Mouse (Mus musculus) kidney, adult 11 months (tissue): ENCODE measurements around the gene Mboat2.

Source experiments
- DNase-seq: peaks from one replicate; pipeline ENCODE4 v3.0.0; 2022

Mboat2 gene

GRCm38 (mm10) chr12:24955137-24955536, 124.5 kb downstream of the Mboat2 start:
- DNase-seq, result no peak

- DNase-seq, result no peak
Measured at GRCm38 (mm10) chr12:24958526-24958925, 127.8 kb downstream of the Mboat2 start.

- peak; percentile 33 for DNase-seq
Measured at GRCm38 (mm10) chr12:24961821-24962220, 131.1 kb downstream of the Mboat2 start.

- DNase-seq, result peak; percentile 91
Measured at GRCm38 (mm10) chr12:24962362-24962967, 131.8 kb downstream of the Mboat2 start.

GRCm38 (mm10) chr12:24963393-24964022, 132.8 kb downstream of the Mboat2 start:
- peak; percentile 58 for DNase-seq

GRCm38 (mm10) chr12:24965406-24965805, 134.7 kb downstream of the Mboat2 start:
- no peak for DNase-seq

GRCm38 (mm10) chr12:24966046-24966445, 135.4 kb downstream of the Mboat2 start:
- DNase-seq, result no peak

- DNase-seq, result no peak
Measured at GRCm38 (mm10) chr12:24971490-24972200, 141.0 kb downstream of the Mboat2 start.

- DNase-seq, result no peak
Measured at GRCm38 (mm10) chr12:24972371-24973350, 142.0 kb downstream of the Mboat2 start.

- peak; percentile 68 for DNase-seq
Measured at GRCm38 (mm10) chr12:24973586-24973985, 142.9 kb downstream of the Mboat2 start.

- peak; percentile 94 for DNase-seq
Measured at GRCm38 (mm10) chr12:24974446-24975114, 143.9 kb downstream of the Mboat2 start, which contains the start of gene Kidins220. TSS of gene Kidins220 (plus strand) at chr12:24974925.

- DNase-seq, result peak; percentile 71
Measured at GRCm38 (mm10) chr12:24975115-24975733, 144.5 kb downstream of the Mboat2 start.

- no peak for DNase-seq
Measured at GRCm38 (mm10) chr12:24985226-24985625, 154.5 kb downstream of the Mboat2 start.

GRCm38 (mm10) chr12:24995350-24995749, 164.7 kb downstream of the Mboat2 start:
- DNase-seq, result no peak

- no peak for DNase-seq
Measured at GRCm38 (mm10) chr12:25005350-25005749, 174.7 kb downstream of the Mboat2 start.

GRCm38 (mm10) chr12:25009957-25010356, 179.3 kb downstream of the Mboat2 start:
- no peak for DNase-seq

GRCm38 (mm10) chr12:25010416-25010815, 179.7 kb downstream of the Mboat2 start:
- no peak for DNase-seq

- no peak for DNase-seq
Measured at GRCm38 (mm10) chr12:25011733-25012367, 181.2 kb downstream of the Mboat2 start.

GRCm38 (mm10) chr12:25012555-25013540, 182.2 kb downstream of the Mboat2 start:
- DNase-seq, result no peak
